Mouse (Mus musculus): ENCODE results near the gene Gm43302.
"Not testable (repeated sequence)": the region's sequence is repeated elsewhere in the genome, so short reads cannot be mapped to it uniquely, and the experiment has no call there.

The Gm43302 gene

DNA sequence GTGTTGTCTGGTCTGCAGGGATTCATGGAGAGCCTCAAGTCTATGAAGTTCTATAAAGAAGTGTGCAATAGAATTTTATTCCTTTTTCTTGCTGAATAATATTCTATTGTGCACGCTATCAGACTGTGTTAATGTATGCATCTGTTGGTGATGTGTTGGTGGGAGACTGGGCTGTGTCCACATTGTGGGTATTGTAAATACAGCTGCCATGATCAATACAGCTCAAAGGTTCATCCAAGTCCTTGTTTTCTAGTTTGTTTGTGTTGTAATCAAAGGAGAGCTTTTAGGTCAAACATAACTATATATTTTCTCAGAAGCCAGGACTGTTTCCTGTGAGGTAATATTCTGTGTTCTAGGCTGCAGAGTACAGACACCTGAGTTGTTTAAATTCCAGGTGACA lies 94.3 kb downstream of the Gm43302 start:
- not testable (repeated sequence) for DNase-seq (ENCODE audit: low spot score in 2 of 2)

DNA sequence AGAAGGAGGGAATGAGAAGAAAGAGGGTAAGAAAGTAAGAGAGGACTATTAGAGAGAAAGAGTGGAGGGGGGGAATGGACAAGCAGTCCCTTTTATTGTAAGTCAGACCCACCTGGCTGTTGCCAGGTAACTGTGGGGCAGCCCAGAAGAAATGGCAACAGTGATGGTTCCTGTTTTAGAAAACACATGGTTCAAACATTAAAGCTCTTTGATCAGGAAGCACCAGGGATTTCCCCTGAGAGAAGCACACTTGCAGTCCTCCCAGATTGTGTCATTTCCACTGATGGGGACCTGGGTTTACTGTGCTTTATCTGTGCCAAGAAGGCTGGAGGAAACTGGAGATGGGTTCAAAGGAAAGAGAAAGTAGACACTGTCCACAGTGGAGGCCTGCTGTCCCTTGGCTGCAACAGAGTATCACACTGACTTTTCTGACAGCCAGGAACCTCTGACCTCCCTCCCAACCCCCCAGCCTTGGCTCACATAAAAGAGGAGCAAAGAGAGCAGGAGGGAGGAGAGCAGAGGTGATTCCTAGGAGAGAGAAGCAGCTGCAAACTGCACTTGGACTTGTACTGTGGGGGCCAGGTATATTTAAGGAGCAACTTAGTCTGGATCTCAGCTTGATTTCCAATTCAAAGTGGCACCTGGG lies 95.5 kb downstream of the Gm43302 start:
- DNase-seq (ENCODE audit: low spot score in 2 of 2): not testable (repeated sequence)

DNA sequence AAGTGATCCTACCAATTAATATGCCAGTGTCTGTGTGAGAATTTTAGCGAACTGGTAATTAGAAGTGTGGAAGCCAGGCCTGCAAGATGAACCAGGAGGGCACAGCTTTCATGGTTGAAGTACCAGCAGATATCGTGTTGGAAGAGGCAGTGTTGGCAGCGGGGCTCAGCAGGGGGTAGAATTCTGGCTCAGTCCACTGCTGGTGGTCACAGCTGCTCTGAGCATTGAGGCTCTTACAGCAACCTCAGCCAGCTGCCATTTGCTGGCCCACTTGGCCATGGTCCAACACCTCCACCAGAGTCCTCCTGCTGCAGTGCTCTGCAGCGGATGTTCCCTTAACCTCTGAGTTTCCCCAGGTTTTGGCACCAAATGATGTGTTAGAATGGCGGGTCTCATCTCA lies 97.2 kb downstream of the Gm43302 start:
- not testable (repeated sequence) for DNase-seq (ENCODE audit: low spot score in 2 of 2)

DNA sequence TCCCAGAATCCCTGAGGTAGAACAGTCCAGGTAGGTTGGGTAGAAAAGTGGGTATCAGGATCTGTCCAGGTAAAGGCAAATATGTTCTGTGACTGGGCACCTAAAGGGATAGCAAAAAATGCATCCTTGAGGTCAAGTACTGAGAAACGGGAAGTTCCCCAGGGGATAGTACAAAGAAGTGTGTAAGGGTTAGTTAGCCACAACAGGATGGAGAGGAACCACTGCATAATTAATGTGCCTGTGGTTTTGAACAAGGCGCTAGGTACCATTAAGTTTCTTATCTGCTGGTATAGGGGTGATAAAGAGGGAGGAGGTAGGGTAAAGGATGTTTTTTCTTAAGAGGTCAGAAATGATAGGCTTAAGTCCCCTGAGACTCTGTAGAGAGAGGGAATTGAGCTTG lies 101.0 kb downstream of the Gm43302 start:
- DNase-seq (ENCODE audit: low spot score in 2 of 2): not testable (repeated sequence)

DNA sequence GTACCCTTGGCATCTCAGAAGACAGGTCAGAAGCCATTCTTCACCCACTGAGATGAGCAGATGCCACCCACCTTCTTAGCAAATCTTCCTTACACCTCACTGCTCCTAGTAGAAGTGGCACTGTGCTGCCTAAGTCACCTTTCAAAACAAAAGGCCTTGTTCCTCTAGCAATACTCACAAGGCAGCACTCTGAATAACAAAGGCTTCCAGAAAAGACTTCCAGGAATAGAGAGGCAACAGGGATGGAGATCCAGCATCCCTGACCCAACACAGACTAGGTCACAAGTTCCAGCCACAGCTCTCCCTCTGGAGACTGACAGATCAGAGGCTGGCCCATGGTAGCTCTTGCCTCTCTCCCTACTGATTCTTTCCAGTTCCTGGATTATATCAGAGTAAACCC lies 112.0 kb downstream of the Gm43302 start:
- no peak for DNase-seq (ENCODE audit: low spot score in 2 of 2)

Measured in spleen, postnatal 4 days (tissue).